Mouse (Mus musculus) embryonic fibroblast, embryonic 13.5 days (primary cell): ENCODE measurements at regions not wholly inside any gene's neighbourhood (a gene's known extent, or its start where the extent isn't known, plus 50 kb on each side); places are given as distances from the start of the nearest gene placed in this dataset.

ENCODE experiments used
- CTCF ChIP-seq: IDR thresholded peaks from 2 replicates; pipeline ENCODE4 v1.5.1; 2011; ENCODE audit warnings: mild to moderate bottlenecking, control low read depth, low read length, moderate library complexity, borderline replicate concordance; ENCODE audit not compliant: insufficient read depth
- POLR2A ChIP-seq: IDR thresholded peaks from 2 replicates; pipeline ENCODE4 v1.6.1; 2011; ENCODE audit warnings: low read depth, mild to moderate bottlenecking, control low read depth, low read length, moderate library complexity

- TF ChIP-seq CTCF = no peak
- TF ChIP-seq POLR2A = no peak
Measured at GRCm38 (mm10) chr4:105422466-105422865, 265.3 kb downstream of the Plpp3 start.
